Comparison of ENCODE assay signal across 9 mouse cellular contexts in the genomic region with DNA sequence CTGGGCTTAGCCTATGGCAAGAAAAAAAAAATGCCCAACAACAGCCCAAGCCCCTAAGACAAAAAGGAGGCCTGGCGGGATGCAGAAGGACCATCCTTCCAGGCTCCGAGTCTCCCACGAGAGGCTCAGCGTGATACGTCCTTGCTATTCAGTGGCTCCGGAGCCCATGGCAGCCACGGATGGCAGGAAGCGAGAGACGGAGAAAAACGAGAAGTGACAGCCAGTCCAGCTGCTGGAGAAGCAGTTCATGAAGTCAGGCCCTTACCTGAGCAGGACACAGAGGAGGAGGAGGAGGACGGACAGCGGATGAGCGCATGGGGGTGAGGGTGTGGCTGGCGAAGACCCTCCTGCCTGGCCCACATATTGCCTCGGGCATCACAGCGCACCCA.
DNase-seq lines count a peak whose midpoint lies in the region; ATAC-seq and TF ChIP-seq lines count a peak whose summit lies in the region.
"Had no signal": no experiment of that assay in that cellular context is flagged by ENCODE, and none has a peak within 500 bp of the region (broad histone marks: within the 10 kb centered on the region; RNA-seq: fewer than 3 reads in every experiment).

No protein-coding gene starts in this region.

- WGBS in kidney, postnatal 0 days: 83% methylated on average over 16 of the region's 16 CpGs
- 79% methylated on average over 16 of the region's 16 CpGs for WGBS in kidney, embryonic 15.5 days
- WGBS in liver, embryonic 13.5 days (ENCODE audit: insufficient replicate concordance): 46% methylated on average over 16 of the region's 16 CpGs

- intact Hi-C loops in gastrocnemius, adult 2 months (cut with DNase I): loop anchor here (5.0 kb wide), 1 partner anchor 36 kb away; no protein-coding TSS in a partner anchor

- H3K36me3 ChIP-seq in kidney, postnatal 0 days (ENCODE audit: insufficient read depth, low read length): peaks cover 42% of the 10 kb centered on the region
- peaks cover 64% of the 10 kb centered on the region for H3K36me3 ChIP-seq in kidney, embryonic 15.5 days
- peaks cover 9% of the 10 kb centered on the region; the same call in 1 of the 2 replicates for H3K36me3 ChIP-seq in liver, embryonic 13.5 days

- no peaks in the 10 kb centered on the region for H3K27me3 ChIP-seq in kidney, postnatal 0 days (ENCODE audit: insufficient read depth, low read length)
- H3K27me3 ChIP-seq in kidney, embryonic 15.5 days: no peaks in the 10 kb centered on the region
- H3K27me3 ChIP-seq in liver, embryonic 13.5 days: no peaks in the 10 kb centered on the region
- H3K27me3 ChIP-seq: midbrain, embryonic 12.5 days had no signal

- peak overlapping the region; percentile 71 for H3K4me3 ChIP-seq in gastrocnemius, adult 2 months
- H3K4me3 ChIP-seq in kidney, postnatal 0 days (replicated peaks; ENCODE audit: low read depth, low read length): no peak overlapping the region
- H3K4me3 ChIP-seq in kidney, embryonic 15.5 days (replicated peaks): no peak overlapping the region
- no peak overlapping the region for H3K4me3 ChIP-seq in liver, embryonic 13.5 days (replicated peaks)
- H3K4me3 ChIP-seq: midbrain, embryonic 12.5 days had no signal

- TF ChIP-seq CTCF in gastrocnemius, adult 2 months (IDR thresholded peaks at IDR 0.05): no peak
- no peak for TF ChIP-seq CTCF in kidney, postnatal 0 days (IDR thresholded peaks at IDR 0.05; ENCODE audit: low read depth)

- H3K9ac ChIP-seq in kidney, postnatal 0 days (ENCODE audit: low read depth, low read length): no peak overlapping the region
- H3K9ac ChIP-seq in kidney, embryonic 15.5 days: no peak overlapping the region
- H3K9ac ChIP-seq in liver, embryonic 13.5 days: no peak overlapping the region
- H3K9ac ChIP-seq: midbrain, embryonic 12.5 days had no signal

- no peaks in the 10 kb centered on the region for H3K9me3 ChIP-seq in kidney, postnatal 0 days (replicated peaks; ENCODE audit: low read length)
- no peaks in the 10 kb centered on the region for H3K9me3 ChIP-seq in kidney, embryonic 15.5 days (replicated peaks)
- no peaks in the 10 kb centered on the region for H3K9me3 ChIP-seq in liver, embryonic 13.5 days (replicated peaks)
- H3K9me3 ChIP-seq: midbrain, embryonic 12.5 days had no signal

- H3K4me1 ChIP-seq in kidney, postnatal 0 days (replicated peaks; ENCODE audit: insufficient read depth, low read length): no peaks in the 10 kb centered on the region
- 0 out of 2 replicates have a peak, but pooled peaks cover 11% of the 10 kb centered on the region for H3K4me1 ChIP-seq in kidney, embryonic 15.5 days
- peaks cover 58% of the 10 kb centered on the region for H3K4me1 ChIP-seq in liver, embryonic 13.5 days (replicated peaks)
- H3K4me1 ChIP-seq: midbrain, embryonic 12.5 days had no signal

- DNase-seq in gastrocnemius, adult 2 months: no peak
- DNase-seq in gastrocnemius, adult 8-10 months (ENCODE audit: low spot score in 2 of 2): no peak
- DNase-seq in kidney, postnatal 0 days (ENCODE audit: low spot score): no peak
- peak; percentile 24 to 30 for DNase-seq in B cell, adult 2 months
- no peak for DNase-seq in liver, embryonic 13.5 days
- DNase-seq in layer of hippocampus, adult 18-20 months (ENCODE audit: low spot score in 2 of 2): no peak
- DNase-seq in adipocyte (ENCODE audit: low spot score): no peak

- 0 out of 2 replicates have a peak, but pooled peaks have one; percentile 7 for ATAC-seq in kidney, postnatal 0 days (replicated peaks; ENCODE audit: low FRiP score, low read depth)
- ATAC-seq in kidney, embryonic 15.5 days (replicated peaks; ENCODE audit: low FRiP score): no peak
- ATAC-seq in liver, embryonic 13.5 days (ENCODE audit: low read depth): no peak

- no peak overlapping the region for H3K4me2 ChIP-seq in kidney, postnatal 0 days (ENCODE audit: low read length)
- H3K4me2 ChIP-seq in kidney, embryonic 15.5 days: no peak overlapping the region
- 0 out of 2 replicates have a peak overlapping the region, but pooled peaks have one; percentile 6 for H3K4me2 ChIP-seq in liver, embryonic 13.5 days
- H3K4me2 ChIP-seq: midbrain, embryonic 12.5 days had no signal

- peak overlapping the region; percentile 96 for H3K27ac ChIP-seq in gastrocnemius, adult 2 months
- H3K27ac ChIP-seq in kidney, postnatal 0 days: no peak overlapping the region
- H3K27ac ChIP-seq in kidney, embryonic 15.5 days: no peak overlapping the region; the same call in 1 of the 2 replicates
- H3K27ac ChIP-seq in liver, embryonic 13.5 days: no peak overlapping the region
- H3K27ac ChIP-seq: midbrain, embryonic 12.5 days had no signal

Comparison
In these comparisons a context has a peak if more than half of its experiments do, and no peak if none do; other contexts are left out.
1. DNase-seq: peak in B cell, adult 2 months (2 of 2); none in gastrocnemius, adult 2 months (single experiment), gastrocnemius, adult 8-10 months (0 of 2), kidney, postnatal 0 days (single experiment), liver, embryonic 13.5 days (single experiment), layer of hippocampus, adult 18-20 months (0 of 2) and adipocyte (single experiment).